Mouse (Mus musculus): ENCODE data around the gene Nt5c2.

Gene Nt5c2

GRCm38 (mm10) chr19:46887811-46888527 is 127.0 kb downstream of the Nt5c2 start:
- peak; percentile 35 for DNase-seq (ENCODE audit: low read depth, low spot score)

DNA sequence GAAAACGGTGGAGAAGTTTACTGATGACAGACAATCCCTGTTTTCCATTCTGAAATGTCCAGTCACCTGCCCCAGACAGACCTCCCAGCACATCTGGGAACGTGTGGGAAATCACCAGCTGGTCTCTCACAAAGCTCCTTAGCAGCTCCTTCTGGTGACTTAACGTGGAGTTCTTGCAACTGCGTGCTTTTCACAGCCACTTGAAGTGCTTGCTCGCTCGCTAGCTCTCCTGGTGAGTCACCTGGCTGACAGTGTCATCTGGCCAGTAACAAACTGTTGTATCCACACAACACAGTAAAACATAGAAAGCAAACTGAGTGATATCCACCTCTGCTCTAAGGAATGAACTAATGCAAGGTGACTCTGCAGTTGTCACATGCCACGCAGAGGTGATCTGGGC is 128.1 kb downstream of the Nt5c2 start:
- no peak for DNase-seq (ENCODE audit: low read depth, low spot score)

- DNase-seq (ENCODE audit: low read depth, low spot score): no peak
Measured at GRCm38 (mm10) chr19:46885365-46885764, 129.6 kb downstream of the Nt5c2 start.

DNA sequence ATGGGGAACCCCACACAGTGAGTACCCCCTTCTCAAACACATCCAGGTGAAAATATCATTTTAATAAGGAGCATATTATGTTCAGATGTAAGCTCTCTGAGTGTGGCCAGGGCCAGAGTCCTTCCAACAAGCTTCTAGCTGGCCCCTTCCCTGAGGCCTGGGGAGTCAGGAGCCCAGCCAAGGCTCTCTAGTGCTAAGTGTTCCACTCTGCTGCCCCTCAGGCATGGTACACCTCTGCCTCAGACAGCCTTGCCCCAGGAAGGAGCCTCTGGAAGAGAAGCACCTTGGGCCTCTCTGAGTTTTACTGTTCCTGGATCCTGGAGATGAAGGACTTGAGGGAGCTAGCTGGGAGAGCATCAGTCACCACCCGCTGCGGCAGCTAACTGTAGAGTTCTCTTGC is 135.1 kb downstream of the Nt5c2 start:
- DNase-seq (ENCODE audit: low read depth, low spot score): no peak

GRCm38 (mm10) chr19:46878346-46878745 is 136.6 kb downstream of the Nt5c2 start:
- DNase-seq (ENCODE audit: low read depth, low spot score): peak; percentile 36

DNA sequence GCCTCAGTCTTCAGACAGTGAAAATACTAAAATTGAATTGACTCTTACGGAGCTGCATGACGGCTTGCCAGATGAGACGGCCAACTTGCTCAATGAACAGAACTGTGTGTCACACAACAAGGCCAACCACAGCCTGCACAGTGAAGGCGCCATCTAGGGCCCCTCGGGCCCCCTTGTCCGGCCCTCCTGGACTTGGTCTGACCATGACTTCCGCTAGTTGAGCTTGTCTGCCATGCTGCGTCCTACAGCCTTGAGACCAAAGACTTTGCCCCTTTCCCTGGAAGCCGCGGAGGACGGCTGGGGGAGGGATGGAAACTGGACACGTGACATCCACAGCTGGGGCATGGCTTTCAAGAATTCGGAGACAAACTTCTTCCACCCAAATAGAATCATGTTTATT is 137.1 kb downstream of the Nt5c2 start:
- DNase-seq (ENCODE audit: low read depth, low spot score): no peak

GRCm38 (mm10) chr19:46875790-46876189 is 139.2 kb downstream of the Nt5c2 start:
- DNase-seq (ENCODE audit: low read depth, low spot score): peak; percentile 80

GRCm38 (mm10) chr19:46873924-46874323 is 141.0 kb downstream of the Nt5c2 start:
- DNase-seq (ENCODE audit: low read depth, low spot score): no peak

DNA sequence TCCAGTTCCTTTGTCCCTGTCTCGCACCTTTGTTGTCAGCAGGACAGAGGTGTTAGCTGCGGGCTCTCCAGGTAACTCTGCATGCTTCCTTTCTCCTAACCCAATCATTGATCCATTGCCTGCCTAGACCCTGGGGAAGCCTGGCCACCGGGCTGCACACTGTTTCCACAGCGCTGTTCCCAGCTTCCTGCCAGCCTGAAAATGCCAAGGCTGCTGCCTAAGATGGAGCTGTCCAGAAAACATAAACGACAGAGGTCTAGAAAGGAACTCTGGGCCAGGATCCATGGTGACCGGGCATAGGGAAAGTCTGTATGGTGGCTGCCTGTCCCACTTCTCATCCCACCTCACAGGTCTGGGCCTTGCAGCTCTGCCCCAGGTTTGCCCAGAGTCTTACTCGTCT is 143.3 kb downstream of the Nt5c2 start:
- no peak for DNase-seq (ENCODE audit: low read depth, low spot score)

- DNase-seq (ENCODE audit: low read depth, low spot score): no peak
Measured at GRCm38 (mm10) chr19:46871096-46871495, 143.9 kb downstream of the Nt5c2 start.

- peak; percentile 84 for DNase-seq (ENCODE audit: low read depth, low spot score)
Measured at GRCm38 (mm10) chr19:46869526-46869925, 145.4 kb downstream of the Nt5c2 start.

DNA sequence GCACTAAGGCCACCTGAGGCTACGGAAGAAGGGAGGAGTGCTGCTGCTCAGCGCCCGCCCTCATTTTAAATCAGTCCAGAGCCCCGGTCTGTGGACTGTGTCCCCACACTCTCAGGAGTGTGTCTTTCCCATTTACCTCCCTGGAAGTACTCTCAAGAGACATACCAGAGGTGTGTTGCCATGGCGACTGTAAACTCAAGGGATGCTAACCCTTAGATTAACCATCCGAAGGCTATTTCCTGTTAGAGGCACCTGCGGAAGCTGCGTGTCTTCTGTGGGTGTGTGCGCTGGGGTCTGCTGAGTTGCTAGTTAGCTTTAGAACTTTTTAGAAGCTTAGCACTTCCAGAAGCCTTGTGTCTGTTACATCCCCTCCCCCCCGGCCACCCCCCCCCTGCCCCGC is 145.9 kb downstream of the Nt5c2 start:
- peak; percentile 51 for DNase-seq (ENCODE audit: low read depth, low spot score)

GRCm38 (mm10) chr19:46865381-46865780 is 149.6 kb downstream of the Nt5c2 start:
- DNase-seq (ENCODE audit: low read depth, low spot score): no peak

- DNase-seq (ENCODE audit: low read depth, low spot score): no peak
Measured at GRCm38 (mm10) chr19:46864731-46865331, 150.1 kb downstream of the Nt5c2 start.

DNA sequence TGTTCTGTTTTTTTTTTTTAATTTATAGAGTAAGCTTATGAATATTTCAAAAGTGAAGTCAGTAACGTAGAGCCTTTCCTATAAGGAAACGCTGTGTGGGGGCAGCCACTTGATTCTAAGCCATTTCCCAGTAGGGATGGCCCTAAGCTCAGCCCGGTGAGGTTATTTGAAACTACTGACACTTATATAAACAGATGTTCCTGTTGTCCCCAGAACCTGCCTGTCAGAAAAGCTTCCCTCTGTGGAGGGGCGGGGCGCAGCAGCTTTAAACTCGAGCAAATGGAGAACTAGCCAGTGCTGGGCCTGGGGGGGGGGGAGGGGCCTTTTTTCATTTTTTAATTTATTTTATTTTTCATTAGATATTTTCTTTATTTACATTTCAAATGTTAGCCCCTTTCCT is 150.9 kb downstream of the Nt5c2 start:
- DNase-seq (ENCODE audit: low read depth, low spot score): no peak

GRCm38 (mm10) chr19:46863236-46863927 is 151.6 kb downstream of the Nt5c2 start:
- no peak for DNase-seq (ENCODE audit: low read depth, low spot score)

DNA sequence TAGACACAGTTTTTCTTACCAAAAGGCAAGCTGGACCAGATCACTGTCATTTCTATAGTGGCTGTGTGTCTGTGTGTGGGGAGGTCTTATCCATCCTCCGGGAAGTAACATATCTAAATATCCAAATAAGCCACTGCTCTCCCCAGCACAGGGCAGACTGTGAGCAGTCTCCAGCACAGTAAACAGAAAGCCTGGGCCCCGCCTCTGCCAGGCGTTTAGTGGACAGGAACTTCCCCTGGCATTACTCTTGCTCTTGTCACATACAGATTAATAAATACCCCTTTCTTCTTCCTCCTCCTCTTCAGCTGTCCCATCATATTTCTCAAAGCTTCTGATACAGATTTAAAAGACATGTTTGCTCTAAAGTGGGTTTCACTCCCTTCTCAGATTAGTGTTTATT is 152.4 kb downstream of the Nt5c2 start:
- DNase-seq (ENCODE audit: low read depth, low spot score): no peak

- no peak for DNase-seq (ENCODE audit: low read depth, low spot score)
Measured at GRCm38 (mm10) chr19:46858200-46858599, 156.8 kb downstream of the Nt5c2 start.

DNA sequence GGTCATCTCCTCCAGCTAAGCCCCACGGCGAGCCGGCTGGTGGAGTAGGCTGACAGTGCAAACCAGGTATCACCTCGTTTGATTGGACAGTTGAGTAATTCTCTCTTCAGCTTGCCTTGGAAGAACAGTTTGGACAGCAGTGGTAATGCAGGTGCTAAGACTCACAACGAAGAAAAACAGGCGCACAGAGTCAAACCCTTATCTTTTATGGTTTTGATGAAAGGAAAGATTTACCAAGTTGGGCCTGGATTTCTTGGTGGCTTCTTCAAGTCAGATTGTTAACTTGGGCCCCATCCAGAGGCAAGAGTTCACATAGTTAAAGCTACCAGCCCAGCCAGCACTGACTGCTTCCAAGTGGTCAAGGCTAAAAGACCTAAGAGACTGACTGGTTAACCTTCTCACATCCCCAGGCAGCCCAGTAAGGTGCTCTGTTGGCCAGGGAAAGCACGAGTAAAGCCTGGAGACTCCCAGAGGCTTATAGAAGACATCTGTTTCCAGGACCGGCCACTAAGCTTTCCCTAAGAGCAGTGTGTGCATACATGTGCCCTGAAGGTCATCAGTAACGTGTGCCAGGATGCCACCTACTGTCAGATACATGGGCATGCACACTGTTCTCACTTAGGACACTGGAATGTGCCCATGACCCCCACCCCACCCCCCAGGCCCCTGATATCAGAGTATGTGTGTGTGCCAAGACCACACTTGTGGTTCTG is 157.5 kb downstream of the Nt5c2 start:
- no peak for DNase-seq (ENCODE audit: low read depth, low spot score)

- DNase-seq (ENCODE audit: low read depth, low spot score): no peak
Measured at GRCm38 (mm10) chr19:46856780-46857179, 158.2 kb downstream of the Nt5c2 start.

DNA sequence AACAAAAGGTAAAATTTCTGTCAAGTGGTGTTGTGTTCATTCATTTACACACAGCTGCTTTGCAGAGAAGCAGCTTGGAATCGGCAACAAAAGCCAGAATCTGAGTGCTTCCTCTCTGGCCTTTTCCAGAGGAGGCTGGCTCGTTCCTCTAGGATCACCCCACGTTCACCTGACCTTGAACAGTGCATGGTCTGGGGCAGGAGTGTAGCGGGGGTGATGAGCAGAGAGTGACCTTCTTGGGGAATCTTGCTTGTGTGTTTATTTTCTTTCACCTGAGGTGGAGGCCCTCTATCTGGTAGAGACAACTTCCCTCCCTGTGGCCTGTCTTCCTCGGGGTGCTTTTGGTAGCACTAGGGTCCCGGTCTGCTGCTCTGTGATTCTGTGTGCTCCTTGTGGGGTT is 158.7 kb downstream of the Nt5c2 start:
- no peak for DNase-seq (ENCODE audit: low read depth, low spot score)

DNA sequence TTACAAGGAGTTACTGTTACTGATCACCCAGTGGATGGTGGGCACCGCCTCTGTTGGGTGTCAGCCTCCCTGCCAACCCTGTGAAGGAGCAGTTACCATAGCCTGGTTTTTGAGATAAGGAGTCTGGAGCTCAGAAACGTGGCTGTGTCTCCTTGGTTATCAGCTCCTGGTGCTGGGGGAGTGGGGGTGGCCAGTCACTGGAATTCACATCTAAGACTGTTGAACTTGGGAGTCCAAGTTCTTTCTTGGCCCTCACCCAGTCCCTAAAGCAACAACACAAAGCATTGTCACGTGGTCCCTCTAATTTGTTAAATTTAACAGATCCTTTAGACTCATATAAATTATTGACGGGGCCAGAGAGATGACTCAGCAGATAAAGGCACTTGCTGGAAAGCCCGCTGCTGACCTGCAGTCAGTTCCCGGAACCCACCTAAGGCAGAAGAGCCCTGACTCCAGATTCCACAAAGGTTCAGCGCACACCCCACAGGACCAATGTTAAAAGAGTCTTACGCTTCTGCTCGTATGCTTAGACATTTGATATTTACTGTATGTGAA is 165.4 kb downstream of the Nt5c2 start:
- DNase-seq (ENCODE audit: low read depth, low spot score): no peak

All from ZHBTc4 (cell line).